Mouse (Mus musculus) forebrain, embryonic 16.5 days (tissue): ENCODE results near the gene Lpin2. TPM values are rescaled to one million over a fixed set of nuclear protein-coding genes. Genes with fewer than 3 reads are reported as not detected.

Experiments
- ATAC-seq: fragments of 200-750 bp; cut with Nextera tagmentation; 2 replicates; pipeline ENCODE4 v1.8.0; 2017; ENCODE audit warnings: mild to moderate bottlenecking, moderate library complexity
- H3K27ac ChIP-seq: fragments of 300-500 bp; sonication (generic); 2 replicates; pipeline ENCODE4 v1.5.1; 2014; ENCODE audit warnings: low read length, control low read depth
- H3K27me3 ChIP-seq: fragments of 300-500 bp; sonication (generic); replicated peaks from 2 replicates; pipeline ENCODE4 v1.6.1; 2014; ENCODE audit warnings: low read length; ENCODE audit not compliant: control insufficient read depth, insufficient read depth
- H3K36me3 ChIP-seq: fragments of 300-500 bp; sonication (generic); 2 replicates; pipeline ENCODE4 v1.6.1; 2014; ENCODE audit not compliant: control insufficient read depth, insufficient read depth
- H3K4me1 ChIP-seq: fragments of 300-500 bp; sonication (generic); replicated peaks from 2 replicates; pipeline ENCODE4 v1.6.1; 2014; ENCODE audit warnings: low read length; ENCODE audit not compliant: control insufficient read depth, insufficient read depth
- H3K4me2 ChIP-seq: fragments of 300-500 bp; sonication (generic); 2 replicates; pipeline ENCODE4 v1.6.1; 2014; ENCODE audit warnings: mild to moderate bottlenecking, low read length, control low read depth
- H3K4me3 ChIP-seq: fragments of 300-500 bp; sonication (generic); replicated peaks from 2 replicates; pipeline ENCODE4 v1.5.1; 2014; ENCODE audit warnings: mild to moderate bottlenecking, low read length, control low read depth
- H3K9ac ChIP-seq: fragments of 300-500 bp; sonication (generic); replicated peaks from 2 replicates; pipeline ENCODE4 v1.6.1; 2014; ENCODE audit warnings: low read depth, low read length, control low read depth
- H3K9me3 ChIP-seq: fragments of 300-500 bp; sonication (generic); 2 replicates; pipeline ENCODE4 v1.6.1; 2016; ENCODE audit warnings: low read length; ENCODE audit not compliant: control insufficient read depth
- WGBS: fragments of 180-500 bp; shearing (Covaris S2); extraction: QIAGEN DNeasy Blood & Tissue Kit; methylation state at CpG from one replicate; pipeline ENCODE4 v1.1.7; 2014; 5-methylcytosine and 5-hydroxymethylcytosine counted together
- polyA plus RNA-seq: library from polyadenylated mRNA; unstranded; fragments of >200 nt; fragmentation: Nextera tagmentation; extraction: Ambion mirVana; gene quantifications from 2 replicates; pipeline ENCODE4 v1.2.1, GENCODE M21; 2015

Gene Lpin2
- polyA plus RNA-seq, 1 experiment from 2014 or later = 40.1 TPM

GRCm38 (mm10) chr17:71144322-71145116 lies 37.8 kb upstream of the Lpin2 start:
- no peaks in the 10 kb centered on the region for H3K9me3 ChIP-seq
- 90% methylated on average over 19 of the region's 19 CpGs for WGBS
- no peak for ATAC-seq
- H3K4me3 ChIP-seq = no peak overlapping the region
- no peaks in the 10 kb centered on the region for H3K36me3 ChIP-seq
- H3K4me1 ChIP-seq = no peaks in the 10 kb centered on the region
- no peak overlapping the region for H3K27ac ChIP-seq
- no peaks in the 10 kb centered on the region for H3K27me3 ChIP-seq
- no peak overlapping the region for H3K4me2 ChIP-seq
- no peak overlapping the region for H3K9ac ChIP-seq

- H3K4me3 ChIP-seq = no peak overlapping the region
- H3K36me3 ChIP-seq = no peaks in the 10 kb centered on the region
- H3K9ac ChIP-seq = no peak overlapping the region
- H3K4me1 ChIP-seq = no peaks in the 10 kb centered on the region
- ATAC-seq = no peak
- H3K27ac ChIP-seq = no peak overlapping the region
- H3K27me3 ChIP-seq = no peaks in the 10 kb centered on the region
- H3K4me2 ChIP-seq = no peak overlapping the region
- H3K9me3 ChIP-seq = no peaks in the 10 kb centered on the region
- WGBS = 100% methylated on average over 1 of the region's 1 CpGs
These were observed 37.0 kb upstream of the Lpin2 start for GRCm38 (mm10) chr17:71145248-71145961.

GRCm38 (mm10) chr17:71153356-71153755 lies 29.0 kb upstream of the Lpin2 start:
- H3K36me3 ChIP-seq = no peaks in the 10 kb centered on the region
- no peak for ATAC-seq
- no peak overlapping the region for H3K9ac ChIP-seq
- no peak overlapping the region for H3K4me3 ChIP-seq
- 73% methylated on average over 4 of the region's 4 CpGs for WGBS
- no peak overlapping the region for H3K4me2 ChIP-seq
- no peaks in the 10 kb centered on the region for H3K9me3 ChIP-seq
- H3K27ac ChIP-seq = no peak overlapping the region
- H3K4me1 ChIP-seq = no peaks in the 10 kb centered on the region
- no peaks in the 10 kb centered on the region for H3K27me3 ChIP-seq

GRCm38 (mm10) chr17:71155271-71155670 lies 27.1 kb upstream of the Lpin2 start:
- 58% methylated on average over 1 of the region's 1 CpGs for WGBS
- no peak for ATAC-seq
- H3K27me3 ChIP-seq = no peaks in the 10 kb centered on the region

GRCm38 (mm10) chr17:71159152-71159567 lies 23.2 kb upstream of the Lpin2 start:
- H3K4me3 ChIP-seq = no peak overlapping the region
- no peak overlapping the region for H3K9ac ChIP-seq
- H3K27me3 ChIP-seq = no peaks in the 10 kb centered on the region
- 0 out of 2 replicates have a peak, but pooled peaks have one; percentile 15 for ATAC-seq
- H3K9me3 ChIP-seq = no peaks in the 10 kb centered on the region
- peaks cover 10% of the 10 kb centered on the region; the same call in 1 of the 2 replicates for H3K4me1 ChIP-seq
- WGBS = 5% methylated on average over 4 of the region's 4 CpGs
- no peaks in the 10 kb centered on the region for H3K36me3 ChIP-seq
- H3K27ac ChIP-seq = no peak overlapping the region
- no peak overlapping the region for H3K4me2 ChIP-seq

More at GRCm38 (mm10) chr17:71155271-71155670, 27.1 kb upstream of the Lpin2 start:
- H3K9ac ChIP-seq = no peak overlapping the region
- no peaks in the 10 kb centered on the region for H3K36me3 ChIP-seq
- H3K4me2 ChIP-seq = no peak overlapping the region
- no peak overlapping the region for H3K27ac ChIP-seq
- H3K4me3 ChIP-seq = no peak overlapping the region
- H3K4me1 ChIP-seq = peaks cover 9% of the 10 kb centered on the region; the same call in 1 of the 2 replicates
- no peaks in the 10 kb centered on the region for H3K9me3 ChIP-seq

- Histone ChIP-seq H3K27me3 (no peaks in the 10 kb centered on the region), H3K9me3 (no peaks in the 10 kb centered on the region), H3K4me3 (no peak overlapping the region), H3K4me2 (no peak overlapping the region), H3K4me1 (peaks cover 10% of the 10 kb centered on the region; the same call in 1 of the 2 replicates), H3K9ac (no peak overlapping the region), H3K27ac (no peak overlapping the region), H3K36me3 (no peaks in the 10 kb centered on the region)
- ATAC-seq = 0 out of 2 replicates have a peak, but pooled peaks have one; percentile 12
- 58% methylated on average over 8 of the region's 8 CpGs for WGBS
These were observed 22.6 kb upstream of the Lpin2 start for GRCm38 (mm10) chr17:71159720-71160119.

GRCm38 (mm10) chr17:71160244-71160995 lies 21.9 kb upstream of the Lpin2 start:
- H3K27ac ChIP-seq = no peak overlapping the region

GRCm38 (mm10) chr17:71164991-71165390 lies 17.4 kb upstream of the Lpin2 start:
- Histone ChIP-seq H3K9ac (no peak overlapping the region), H3K27me3 (no peaks in the 10 kb centered on the region), H3K4me2 (no peak overlapping the region), H3K4me3 (no peak overlapping the region), H3K4me1 (peaks cover 2% of the 10 kb centered on the region; the same call in 1 of the 2 replicates), H3K27ac (no peak overlapping the region), H3K9me3 (no peaks in the 10 kb centered on the region), H3K36me3 (no peaks in the 10 kb centered on the region)
- no peak for ATAC-seq
- 76% methylated on average over 6 of the region's 6 CpGs for WGBS

More at GRCm38 (mm10) chr17:71160244-71160995, 21.9 kb upstream of the Lpin2 start:
- H3K9me3 ChIP-seq = no peaks in the 10 kb centered on the region
- no peak for ATAC-seq
- 90% methylated on average over 8 of the region's 8 CpGs for WGBS
- H3K27me3 ChIP-seq = no peaks in the 10 kb centered on the region
- no peaks in the 10 kb centered on the region for H3K36me3 ChIP-seq
- no peak overlapping the region for H3K9ac ChIP-seq
- no peak overlapping the region for H3K4me3 ChIP-seq
- H3K4me2 ChIP-seq = no peak overlapping the region
- H3K4me1 ChIP-seq = peaks cover 10% of the 10 kb centered on the region; the same call in 1 of the 2 replicates
